ENCODE assay signal across 27 mouse cellular contexts in the genomic region with DNA sequence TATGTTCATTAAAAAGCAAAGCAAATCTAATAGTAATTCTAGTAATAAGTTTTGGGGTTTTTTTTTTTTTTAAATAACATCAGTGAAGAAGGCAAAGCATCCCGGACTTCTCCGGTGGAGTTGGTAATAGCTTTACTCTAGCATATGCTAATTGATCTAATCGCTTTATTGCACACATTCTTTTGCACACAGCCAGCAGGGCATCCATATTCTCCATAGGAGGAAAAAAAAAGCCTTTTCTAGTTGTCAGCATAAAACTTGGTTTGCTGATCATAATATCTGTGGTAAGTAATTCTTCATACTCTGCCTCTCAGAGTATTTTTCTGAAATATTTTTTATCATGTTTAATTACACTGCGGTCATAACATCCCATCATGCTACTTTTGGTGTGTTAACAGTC.
DNase-seq lines count a peak whose midpoint lies in the region; ATAC-seq and TF ChIP-seq lines count a peak whose summit lies in the region.
"Had no signal": no experiment of that assay in that cellular context is flagged by ENCODE, and none has a peak within 500 bp of the region (broad histone marks: within the 10 kb centered on the region; RNA-seq: fewer than 3 reads in every experiment).

No protein-coding gene starts in this region.

- TF ChIP-seq POLR2A in brain, embryonic 14.5 days (IDR thresholded peaks at IDR 0.05; ENCODE audit: borderline replicate concordance, extremely low read depth, insufficient read depth, insufficient read length, poor library complexity, severe bottlenecking): no peak

- no peak overlapping the region for H3K9ac ChIP-seq in forebrain, embryonic 14.5 days (ENCODE audit: low read length)
- no peak overlapping the region for H3K9ac ChIP-seq in forebrain, postnatal 0 days
- H3K9ac ChIP-seq: embryonic facial prominence, embryonic 13.5 days; embryonic facial prominence, embryonic 15.5 days; forebrain, embryonic 15.5 days had no signal

- no peak for TF ChIP-seq CTCF in forebrain, postnatal 0 days (IDR thresholded peaks at IDR 0.05; ENCODE audit: low read depth)
- no peak for TF ChIP-seq CTCF in brain, embryonic 14.5 days (IDR thresholded peaks at IDR 0.05; ENCODE audit: borderline replicate concordance, extremely low read depth, insufficient read depth, insufficient read length)

- ATAC-seq in forebrain, embryonic 14.5 days: 0 out of 2 replicates have a peak, but pooled peaks have one; percentile 40
- no peak for ATAC-seq in forebrain, postnatal 0 days
- ATAC-seq: activated CD4-positive, CD25-positive, alpha-beta regulatory T cell, adult 4 months; CD4-positive, CD25-positive, alpha-beta regulatory T cell, adult 4 months; Patski had no signal

- H3K27me3 ChIP-seq in forebrain, embryonic 14.5 days (replicated peaks; ENCODE audit: control insufficient read depth, insufficient read depth, low read length): no peaks in the 10 kb centered on the region
- H3K27me3 ChIP-seq in forebrain, postnatal 0 days (ENCODE audit: insufficient read depth, low read length): no peaks in the 10 kb centered on the region
- H3K27me3 ChIP-seq: CH12.LX; embryonic facial prominence, embryonic 13.5 days; embryonic facial prominence, embryonic 15.5 days; forebrain, embryonic 15.5 days; Patski had no signal

- no peak overlapping the region for H3K27ac ChIP-seq in forebrain, embryonic 14.5 days (ENCODE audit: low read depth, low read length)
- no peak overlapping the region for H3K27ac ChIP-seq in forebrain, postnatal 0 days (ENCODE audit: low read depth, low read length)
- H3K27ac ChIP-seq: embryonic facial prominence, embryonic 13.5 days; embryonic facial prominence, embryonic 15.5 days; forebrain, embryonic 15.5 days had no signal

- no peaks in the 10 kb centered on the region for H3K36me3 ChIP-seq in forebrain, embryonic 14.5 days (ENCODE audit: control insufficient read depth, insufficient read depth, low read length)
- H3K36me3 ChIP-seq in forebrain, postnatal 0 days (ENCODE audit: insufficient read depth): no peaks in the 10 kb centered on the region
- H3K36me3 ChIP-seq: embryonic facial prominence, embryonic 13.5 days; embryonic facial prominence, embryonic 15.5 days; forebrain, embryonic 10.5 days; forebrain, embryonic 15.5 days had no signal

- no peak overlapping the region for H3K4me2 ChIP-seq in forebrain, embryonic 14.5 days (ENCODE audit: low read length)
- H3K4me2 ChIP-seq in forebrain, postnatal 0 days (ENCODE audit: low read depth): no peak overlapping the region
- H3K4me2 ChIP-seq: embryonic facial prominence, embryonic 13.5 days; embryonic facial prominence, embryonic 15.5 days; forebrain, embryonic 15.5 days had no signal

- 14% methylated on average over 4 of the region's 4 CpGs for WGBS in forebrain, embryonic 14.5 days
- WGBS in forebrain, postnatal 0 days: 32% methylated on average over 4 of the region's 4 CpGs

- DNase-seq in embryo, embryonic 11 days: peak; percentile 12
- DNase-seq in embryo, embryonic 10 days (ENCODE audit: low spot score): no peak
- peak; percentile 58 for DNase-seq in forebrain, embryonic 14.5 days (ENCODE audit: low spot score)
- no peak for DNase-seq in forebrain, postnatal 0 days
- DNase-seq in brain, embryonic 14.5 days (ENCODE audit: low read depth): peak; percentile 53
- peak; percentile 43 for DNase-seq in retina, postnatal 1 day
- no peak for DNase-seq in thymus, postnatal 10 days (ENCODE audit: low spot score in 2 of 2)
- DNase-seq: adrenal gland, adult 8-10 months; adrenal gland, postnatal 14 days; adrenal gland, postnatal 36 days; B cell, adult 2 months; cerebellum, adult 11 months; cerebellum, adult 18-20 months; cerebellum, adult 8-10 months; cerebellum, adult 9-11 months; cerebellum, postnatal 14 days; cerebellum, postnatal 36 days had no signal

- peaks cover 25% of the 10 kb centered on the region for H3K4me1 ChIP-seq in forebrain, embryonic 14.5 days (ENCODE audit: control insufficient read depth, insufficient read depth, low read length)
- no peaks in the 10 kb centered on the region for H3K4me1 ChIP-seq in forebrain, postnatal 0 days (ENCODE audit: insufficient read depth)
- H3K4me1 ChIP-seq: embryonic facial prominence, embryonic 15.5 days had no signal

- H3K4me3 ChIP-seq in forebrain, embryonic 14.5 days (ENCODE audit: low read depth, low read length): no peak overlapping the region
- no peak overlapping the region for H3K4me3 ChIP-seq in forebrain, postnatal 0 days (ENCODE audit: low read depth, low read length)
- H3K4me3 ChIP-seq: embryonic facial prominence, embryonic 13.5 days; embryonic facial prominence, embryonic 15.5 days; erythroblast, embryonic 14.5 days; forebrain, embryonic 10.5 days; forebrain, embryonic 15.5 days had no signal

- H3K9me3 ChIP-seq in forebrain, embryonic 14.5 days (replicated peaks; ENCODE audit: control insufficient read depth, low read length): no peaks in the 10 kb centered on the region
- no peaks in the 10 kb centered on the region for H3K9me3 ChIP-seq in forebrain, postnatal 0 days (ENCODE audit: low read length)
- H3K9me3 ChIP-seq: embryonic facial prominence, embryonic 13.5 days; embryonic facial prominence, embryonic 15.5 days; forebrain, embryonic 10.5 days; forebrain, embryonic 15.5 days; G1E had no signal

Comparison
In these comparisons a context has a peak if more than half of its experiments do, and no peak if none do; other contexts are left out.
1. DNase-seq: peak in embryo, embryonic 11 days (single experiment), forebrain, embryonic 14.5 days (single experiment), brain, embryonic 14.5 days (single experiment) and retina, postnatal 1 day (single experiment); none in embryo, embryonic 10 days (single experiment), forebrain, postnatal 0 days (single experiment) and thymus, postnatal 10 days (0 of 2).